Mouse (Mus musculus): ENCODE data around the gene Usp25.

- TF ChIP-seq POLR2A (IDR thresholded peaks at IDR 0.05; ENCODE audit: low read depth, low read length) (no peak), CTCF (IDR thresholded peaks at IDR 0.05; ENCODE audit: extremely low read depth, insufficient read depth, insufficient read length, insufficient replicate concordance) (no peak)
Measured at GRCm38 (mm10) chr16:77043499-77043898, 30.0 kb downstream of the Usp25 start.

All from spleen, adult 2 months (tissue).